Mouse (Mus musculus): Measurements from ENCODE around the gene Srp14.

Gene Srp14

DNA sequence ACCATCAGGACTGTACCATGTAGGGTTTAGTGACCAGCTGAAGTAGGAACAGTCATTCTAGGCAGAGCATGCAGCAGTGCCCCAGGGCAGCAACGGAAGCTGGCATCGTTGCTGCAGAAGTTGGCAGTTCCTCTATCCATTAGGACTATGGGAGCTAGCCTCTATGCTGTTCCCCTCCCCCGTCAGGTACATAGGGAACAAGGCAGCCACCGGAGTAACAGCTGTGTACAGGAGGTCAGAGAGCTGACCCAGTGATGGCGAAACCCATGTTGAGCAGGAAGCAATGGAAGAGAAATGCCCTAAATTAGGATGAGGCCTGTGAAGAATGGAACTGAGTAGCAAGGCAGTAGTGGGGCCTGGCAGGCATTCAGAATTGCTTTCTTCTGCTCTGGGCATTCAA is 37.3 kb downstream of the Srp14 start:
- no peak for DNase-seq (ENCODE audit: low read depth, low spot score)

DNA sequence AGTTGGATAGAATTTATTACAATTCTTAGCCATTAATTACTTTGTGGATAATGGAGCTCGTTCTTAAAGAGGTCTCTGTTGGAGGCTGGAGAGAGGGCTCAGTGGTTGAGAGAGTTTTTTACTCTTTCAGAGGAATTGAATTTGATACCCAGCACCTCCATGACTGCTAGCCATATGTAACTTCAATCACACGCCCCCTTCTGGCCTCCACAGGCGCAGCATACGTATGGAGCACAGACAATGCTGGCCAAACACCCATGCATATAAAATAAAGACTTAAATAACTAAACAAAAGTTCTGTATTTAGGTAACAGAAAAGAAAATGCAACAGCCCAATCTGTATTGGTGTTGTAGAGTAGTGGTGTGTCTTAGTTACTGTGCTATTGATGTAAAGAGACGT is 47.9 kb downstream of the Srp14 start:
- peak; percentile 73 for DNase-seq (ENCODE audit: low read depth, low spot score)

DNA sequence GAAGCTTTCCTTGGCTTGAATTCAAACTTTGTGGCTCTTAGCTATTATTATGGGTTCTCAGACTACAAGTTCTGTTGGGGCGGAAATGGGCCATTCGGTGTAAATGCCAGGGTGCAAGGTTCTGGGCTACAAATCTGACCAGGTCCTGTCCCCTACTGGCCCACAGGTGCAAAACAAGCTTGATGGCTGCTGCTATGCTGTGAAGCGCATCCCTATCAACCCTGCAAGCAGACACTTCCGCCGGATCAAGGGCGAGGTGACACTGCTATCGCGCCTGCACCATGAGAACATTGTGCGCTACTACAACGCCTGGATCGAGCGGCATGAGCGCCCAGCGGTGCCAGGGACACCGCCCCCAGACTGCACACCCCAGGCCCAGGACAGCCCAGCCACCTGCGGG is 48.9 kb downstream of the Srp14 start:
- peak; percentile 56 for DNase-seq (ENCODE audit: low read depth, low spot score)

DNA sequence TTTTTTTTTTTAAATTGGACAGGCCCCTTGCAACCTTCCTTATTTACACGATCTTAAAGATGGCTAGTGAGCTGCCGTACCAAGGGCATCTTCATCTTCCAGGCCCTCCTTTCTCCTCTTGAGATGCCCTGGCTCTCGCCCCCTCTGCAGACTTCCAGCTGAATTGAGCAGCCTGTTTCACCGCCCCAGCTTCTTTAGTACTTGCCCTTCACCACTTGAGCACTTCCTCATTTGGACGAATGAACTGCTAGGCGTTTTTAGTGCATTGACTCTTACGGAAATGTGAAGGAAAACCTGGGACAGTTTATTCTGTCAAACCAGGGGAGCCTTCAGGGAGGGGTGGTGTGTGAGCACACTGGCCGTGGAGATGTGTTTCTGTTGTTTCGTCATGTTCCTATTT is 50.2 kb downstream of the Srp14 start:
- DNase-seq (ENCODE audit: low read depth, low spot score): no peak

DNA sequence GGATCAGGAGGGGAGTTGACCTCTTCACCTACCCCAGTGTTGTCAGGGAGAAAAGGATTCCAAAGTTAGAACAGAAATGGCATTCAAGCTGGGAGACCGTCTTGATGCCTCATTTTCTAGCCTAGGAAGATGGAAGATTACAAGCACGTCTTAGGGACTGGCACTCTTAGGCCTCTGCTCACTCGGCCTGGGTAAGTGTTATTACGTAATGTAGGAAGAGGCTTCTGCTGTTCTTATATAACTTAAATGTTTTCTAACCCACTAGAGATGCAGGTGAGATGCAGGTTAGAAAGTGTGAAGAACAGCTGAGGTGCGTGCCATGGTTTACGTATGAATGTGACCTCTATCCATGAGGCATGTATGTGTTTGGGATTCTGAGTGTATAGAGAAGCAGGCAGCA is 51.2 kb downstream of the Srp14 start:
- no peak for DNase-seq (ENCODE audit: low read depth, low spot score)

Measured in R1 (cell line).